Mouse (Mus musculus) spleen, embryonic (tissue): Measurements from ENCODE around the gene Kif1bp.

ENCODE experiments used
- CTCF ChIA-PET: fragments of 350-600 bp; sonication (Branson Sonifier 250); formaldehyde crosslinking; loops from one replicate; lab custom pipeline; 2022; lab: Charles Lee

Kif1bp gene

GRCm38 (mm10) chr10:62520911-62521310, 57.3 kb downstream of the Kif1bp start:
- CTCF ChIA-PET, result interaction anchor here (1.1 kb wide), 1 partner anchor 21 kb away, joined by 3 read pairs; no protein-coding TSS in a partner anchor

- CTCF ChIA-PET, result interaction anchor here (0.6 to 0.7 kb wide), 2 partner anchors 20 to 660 kb away, joined by 3 to 5 read pairs; no protein-coding TSS in a partner anchor
Measured at GRCm38 (mm10) chr10:62517511-62517910, 60.7 kb downstream of the Kif1bp start.

GRCm38 (mm10) chr10:62512855-62513254, 65.4 kb downstream of the Kif1bp start:
- CTCF ChIA-PET, result no interaction called here

- CTCF ChIA-PET, result no interaction called here
Measured at GRCm38 (mm10) chr10:62511528-62511927, 66.7 kb downstream of the Kif1bp start.

GRCm38 (mm10) chr10:62509032-62509656, 69.1 kb downstream of the Kif1bp start:
- CTCF ChIA-PET, result interaction anchor here (0.7 to 1.2 kb wide), 3 partner anchors 9 to 56 kb away, joined by 3 to 20 read pairs (median 3); no protein-coding TSS in a partner anchor

GRCm38 (mm10) chr10:62508459-62508858, 69.8 kb downstream of the Kif1bp start:
- CTCF ChIA-PET, result interaction anchor here (0.8 to 1.2 kb wide), 2 partner anchors 8 to 24 kb away, joined by 3 to 4 read pairs; no protein-coding TSS in a partner anchor

- CTCF ChIA-PET, result interaction anchor here (0.8 kb wide), 1 partner anchor 25 kb away, joined by 4 read pairs; no protein-coding TSS in a partner anchor
Measured at GRCm38 (mm10) chr10:62507591-62508308, 70.5 kb downstream of the Kif1bp start.

GRCm38 (mm10) chr10:62507071-62507470, 71.2 kb downstream of the Kif1bp start:
- CTCF ChIA-PET, result interaction anchor here (1.2 kb wide), 1 partner anchor 21 kb away, joined by 4 read pairs; no protein-coding TSS in a partner anchor

GRCm38 (mm10) chr10:62506019-62506556, 72.2 kb downstream of the Kif1bp start:
- CTCF ChIA-PET, result interaction anchor here (1.1 to 1.6 kb wide), 5 partner anchors 17 to 46 kb away, joined by 3 to 6 read pairs (median 4); no protein-coding TSS in a partner anchor

GRCm38 (mm10) chr10:62505224-62505983, 72.9 kb downstream of the Kif1bp start:
- CTCF ChIA-PET, result interaction anchor here (1.1 to 1.6 kb wide), 4 partner anchors 18 to 47 kb away, joined by 3 to 6 read pairs (median 4); no protein-coding TSS in a partner anchor

- CTCF ChIA-PET, result interaction anchor here (0.7 to 1.0 kb wide), 3 partner anchors 13 to 56 kb away, joined by 3 to 7 read pairs (median 3); no protein-coding TSS in a partner anchor
Measured at GRCm38 (mm10) chr10:62503836-62504628, 74.2 kb downstream of the Kif1bp start.

- CTCF ChIA-PET, result interaction anchor here (0.7 to 1.0 kb wide), 3 partner anchors 12 to 56 kb away, joined by 3 to 7 read pairs (median 3); no protein-coding TSS in a partner anchor
Measured at GRCm38 (mm10) chr10:62503353-62503752, 74.9 kb downstream of the Kif1bp start.

- CTCF ChIA-PET, result no interaction called here
Measured at GRCm38 (mm10) chr10:62501951-62502350, 76.3 kb downstream of the Kif1bp start.

GRCm38 (mm10) chr10:62500916-62501615, 77.2 kb downstream of the Kif1bp start:
- CTCF ChIA-PET, result interaction anchor here (0.6 to 1.3 kb wide), 3 partner anchors 8 to 49 kb away, joined by 3 to 9 read pairs (median 6); no protein-coding TSS in a partner anchor

- CTCF ChIA-PET, result interaction anchor here (0.9 to 1.3 kb wide), 5 partner anchors 9 to 76 kb away, joined by 3 to 4 read pairs (median 4); no protein-coding TSS in a partner anchor
Measured at GRCm38 (mm10) chr10:62500088-62500915, 78.0 kb downstream of the Kif1bp start.

GRCm38 (mm10) chr10:62491681-62492080, 86.6 kb downstream of the Kif1bp start:
- CTCF ChIA-PET, result interaction anchor here (1.0 kb wide), 1 partner anchor 12 kb away, joined by 3 read pairs; no protein-coding TSS in a partner anchor
